Mouse (Mus musculus) kidney, embryonic 16.5 days (tissue): Measurements from ENCODE around the gene Dcxr. TPM values are rescaled to one million over a fixed set of nuclear protein-coding genes. Genes with fewer than 3 reads are reported as not detected.

Experiments
- ATAC-seq: fragments of 200-750 bp; cut with Nextera tagmentation; 2 replicates; pipeline ENCODE4 v1.8.0; 2017; ENCODE audit warnings: moderate TSS enrichment; ENCODE audit not compliant: low FRiP score, low TSS enrichment
- H3K27ac ChIP-seq: fragments of 300-500 bp; sonication (generic); 2 replicates; pipeline ENCODE4 v1.5.1; 2014; ENCODE audit warnings: low read length
- H3K27me3 ChIP-seq: fragments of 300-500 bp; sonication (generic); 2 replicates; pipeline ENCODE4 v1.6.1; 2014; ENCODE audit warnings: low read length, control low read depth, mixed read lengths; ENCODE audit not compliant: insufficient read depth
- H3K36me3 ChIP-seq: fragments of 300-500 bp; sonication (generic); 2 replicates; pipeline ENCODE4 v1.6.1; 2014; ENCODE audit warnings: low read length, control low read depth, mixed read lengths; ENCODE audit not compliant: insufficient read depth
- H3K4me1 ChIP-seq: fragments of 300-500 bp; sonication (generic); 2 replicates; pipeline ENCODE4 v1.6.1; 2014; ENCODE audit warnings: low read length, control low read depth, mixed read lengths; ENCODE audit not compliant: insufficient read depth
- H3K4me2 ChIP-seq: fragments of 300-500 bp; sonication (generic); replicated peaks from 2 replicates; pipeline ENCODE4 v1.6.1; 2014; ENCODE audit warnings: low read depth, low read length
- H3K4me3 ChIP-seq: fragments of 300-500 bp; sonication (generic); 2 replicates; pipeline ENCODE4 v1.5.1; 2014; ENCODE audit warnings: mild to moderate bottlenecking, low read length
- H3K9ac ChIP-seq: fragments of 300-500 bp; sonication (generic); replicated peaks from 2 replicates; pipeline ENCODE4 v1.6.1; 2014; ENCODE audit warnings: low read length
- H3K9me3 ChIP-seq: fragments of 300-500 bp; sonication (generic); 2 replicates; pipeline ENCODE4 v1.6.1; 2016; ENCODE audit warnings: low read length, control low read depth
- WGBS: fragments of 180-500 bp; shearing (Covaris S2); extraction: QIAGEN DNeasy Blood & Tissue Kit; methylation state at CpG from one replicate; pipeline ENCODE4 v1.1.7; 2014; 5-methylcytosine and 5-hydroxymethylcytosine counted together
- polyA plus RNA-seq: library from polyadenylated mRNA; unstranded; fragments of >200 nt; fragmentation: Nextera tagmentation; extraction: Ambion mirVana; gene quantifications from 2 replicates; pipeline ENCODE4 v1.2.1, GENCODE M21; 2015

The Dcxr gene
- polyA plus RNA-seq, 1 experiment from 2014 or later = 56.5 TPM

DNA sequence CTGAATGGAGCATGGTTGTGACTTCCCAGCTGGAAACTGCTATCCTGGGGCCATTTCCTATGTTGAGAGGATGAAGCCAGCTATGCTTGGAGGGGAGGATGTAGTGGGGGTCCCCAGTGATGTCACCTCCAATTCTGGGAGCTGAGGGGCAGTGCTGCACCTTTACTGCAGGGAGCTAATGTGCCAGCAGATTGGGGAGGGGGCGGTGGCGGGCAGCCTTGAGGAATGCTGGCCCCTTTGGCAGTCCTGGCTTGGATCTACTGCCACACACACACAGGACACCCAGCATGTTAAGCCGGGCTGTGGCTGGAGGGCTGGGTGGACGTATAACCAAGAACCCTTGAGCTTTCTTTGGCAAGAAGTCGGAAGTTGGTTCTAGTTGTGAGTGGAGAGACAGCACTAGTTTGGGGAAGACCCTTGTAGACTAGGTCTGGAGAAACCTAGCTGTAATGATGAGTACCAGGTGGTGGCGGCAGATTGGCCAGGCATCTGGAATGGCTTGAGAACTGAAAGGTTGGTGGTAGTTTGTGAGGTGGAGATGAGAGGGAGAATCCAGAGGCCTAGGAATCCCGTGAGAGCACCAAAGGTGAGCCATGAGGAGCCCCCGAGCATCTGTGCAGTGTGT, 15.0 kb downstream of the Dcxr start:
- Histone ChIP-seq H3K4me3 (no peak overlapping the region; the same call in 1 of the 2 replicates), H3K4me2 (peak overlapping the region; percentile 99), H3K9me3 (no peaks in the 10 kb centered on the region), H3K27ac (no peak overlapping the region), H3K4me1 (peaks cover 41% of the 10 kb centered on the region), H3K9ac (peak overlapping the region; percentile 74; the same call in 1 of the 2 replicates), H3K27me3 (no peaks in the 10 kb centered on the region), H3K36me3 (peaks cover 11% of the 10 kb centered on the region)
- no peak for ATAC-seq
- 52% methylated on average over 8 of the region's 8 CpGs for WGBS

DNA sequence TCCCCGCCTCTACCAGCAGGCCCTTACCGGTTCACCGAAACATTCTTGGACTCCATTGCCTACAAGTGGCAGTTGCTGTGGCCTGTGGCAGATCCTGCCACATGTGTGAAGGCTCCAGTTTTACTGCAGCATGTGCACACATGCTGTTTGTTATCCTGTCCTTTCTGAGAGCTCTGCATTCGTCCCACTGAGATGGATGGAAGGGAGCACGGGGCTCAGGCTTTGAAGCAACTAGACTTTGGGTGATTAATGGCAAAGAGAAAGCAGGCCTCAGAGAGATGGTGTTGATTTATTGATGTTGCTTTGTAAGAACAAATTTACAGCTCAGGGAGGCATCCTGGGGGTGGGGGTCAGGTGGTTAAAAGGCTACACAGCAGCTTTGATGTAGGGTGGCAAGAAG, 16.4 kb downstream of the Dcxr start:
- Histone ChIP-seq H3K27ac (no peak overlapping the region; the same call in 1 of the 2 replicates), H3K4me2 (no peak overlapping the region), H3K9ac (no peak overlapping the region; the same call in 1 of the 2 replicates), H3K4me1 (peaks cover 53% of the 10 kb centered on the region), H3K27me3 (no peaks in the 10 kb centered on the region), H3K4me3 (no peak overlapping the region), H3K36me3 (peaks cover 8% of the 10 kb centered on the region), H3K9me3 (no peaks in the 10 kb centered on the region)
- no peak for ATAC-seq
- 33% methylated on average over 5 of the region's 5 CpGs for WGBS

DNA sequence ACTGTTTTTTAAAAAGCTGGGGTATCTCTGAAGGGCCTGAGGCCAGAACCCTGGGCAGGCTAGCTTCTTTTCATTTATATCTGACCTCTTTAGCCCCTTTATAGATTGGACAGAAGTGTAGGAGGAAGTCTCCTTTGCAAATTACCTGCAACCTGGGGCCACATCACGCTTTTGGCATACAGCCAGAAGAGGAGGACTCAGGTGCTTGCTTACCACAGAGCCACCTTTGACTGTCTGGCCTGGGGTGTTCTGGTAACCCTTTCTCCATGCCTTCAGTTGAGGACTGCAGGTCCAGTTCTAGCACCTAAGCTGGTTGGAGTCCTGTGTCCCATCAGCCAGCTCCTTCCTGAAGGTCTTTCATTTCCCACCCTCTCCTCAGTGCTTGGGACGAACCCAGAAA, 17.5 kb downstream of the Dcxr start:
- Histone ChIP-seq H3K27ac (no peak overlapping the region), H3K4me1 (peaks cover 57% of the 10 kb centered on the region), H3K9ac (no peak overlapping the region)

DNA sequence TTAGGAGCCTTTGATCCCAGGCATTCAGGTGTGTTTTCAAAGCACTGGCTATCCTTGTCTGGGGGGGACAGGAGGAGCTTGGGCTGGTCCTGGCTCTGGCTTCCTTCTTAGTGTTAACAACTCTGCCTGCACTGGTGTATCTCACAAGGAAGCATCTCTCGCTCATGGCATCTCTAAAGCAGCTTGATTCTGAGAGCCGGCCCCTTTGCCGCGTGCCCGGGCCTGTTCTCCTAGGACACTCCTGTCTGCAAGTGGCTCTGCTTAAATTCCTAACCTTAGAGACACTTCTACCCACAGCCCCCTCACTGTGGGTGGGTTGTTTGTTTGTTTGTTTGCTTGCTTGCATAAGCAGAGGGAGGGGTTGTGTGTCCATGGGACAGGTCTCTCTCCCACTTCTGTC, 19.1 kb downstream of the Dcxr start:
- peak overlapping the region; percentile 36; the same call in 1 of the 2 replicates for H3K27ac ChIP-seq
- H3K4me1 ChIP-seq = peaks cover 62% of the 10 kb centered on the region
- H3K36me3 ChIP-seq = peaks cover 8% of the 10 kb centered on the region
- no peak overlapping the region for H3K4me3 ChIP-seq
- no peak overlapping the region for H3K4me2 ChIP-seq
- H3K9me3 ChIP-seq = no peaks in the 10 kb centered on the region
- H3K9ac ChIP-seq = no peak overlapping the region
- H3K27me3 ChIP-seq = no peaks in the 10 kb centered on the region
- WGBS = 22% methylated on average over 5 of the region's 5 CpGs
- no peak for ATAC-seq

More for the DNA sequence above, 17.5 kb downstream of the Dcxr start:
- H3K27me3 ChIP-seq = no peaks in the 10 kb centered on the region
- peaks cover 8% of the 10 kb centered on the region for H3K36me3 ChIP-seq
- ATAC-seq = no peak
- WGBS = 83% methylated on average over 2 of the region's 2 CpGs
- H3K4me2 ChIP-seq = no peak overlapping the region
- H3K9me3 ChIP-seq = no peaks in the 10 kb centered on the region
- H3K4me3 ChIP-seq = no peak overlapping the region

DNA sequence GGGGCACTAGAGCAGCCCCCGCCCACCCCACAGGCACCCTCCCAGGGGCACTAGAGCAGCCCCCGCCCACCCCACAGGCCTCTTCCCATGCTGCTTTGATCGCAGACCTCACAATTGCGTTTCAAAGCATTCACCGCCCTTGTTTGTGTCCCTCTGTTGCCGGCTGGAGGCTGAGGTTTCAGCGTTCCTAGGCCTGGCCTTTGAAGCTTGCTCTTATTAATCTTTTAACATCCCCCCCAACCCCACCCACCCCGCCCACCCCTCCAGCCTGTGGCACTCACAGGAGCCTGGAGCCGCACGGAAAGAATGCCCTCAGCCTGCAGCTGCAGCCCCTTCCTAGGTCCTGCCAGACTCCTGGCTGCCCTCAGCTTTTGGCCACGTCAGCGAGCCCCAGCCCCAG, 19.9 kb downstream of the Dcxr start:
- H3K27me3 ChIP-seq = no peaks in the 10 kb centered on the region
- no peaks in the 10 kb centered on the region for H3K9me3 ChIP-seq
- no peak for ATAC-seq
- H3K4me1 ChIP-seq = peaks cover 54% of the 10 kb centered on the region
- H3K27ac ChIP-seq = peak overlapping the region; percentile 49
- no peak overlapping the region for H3K4me2 ChIP-seq
- WGBS = 10% methylated on average over 11 of the region's 12 CpGs
- no peak overlapping the region for H3K4me3 ChIP-seq
- H3K36me3 ChIP-seq = peaks cover 8% of the 10 kb centered on the region
- 0 out of 2 replicates have a peak overlapping the region, but pooled peaks have one; percentile 17 for H3K9ac ChIP-seq

DNA sequence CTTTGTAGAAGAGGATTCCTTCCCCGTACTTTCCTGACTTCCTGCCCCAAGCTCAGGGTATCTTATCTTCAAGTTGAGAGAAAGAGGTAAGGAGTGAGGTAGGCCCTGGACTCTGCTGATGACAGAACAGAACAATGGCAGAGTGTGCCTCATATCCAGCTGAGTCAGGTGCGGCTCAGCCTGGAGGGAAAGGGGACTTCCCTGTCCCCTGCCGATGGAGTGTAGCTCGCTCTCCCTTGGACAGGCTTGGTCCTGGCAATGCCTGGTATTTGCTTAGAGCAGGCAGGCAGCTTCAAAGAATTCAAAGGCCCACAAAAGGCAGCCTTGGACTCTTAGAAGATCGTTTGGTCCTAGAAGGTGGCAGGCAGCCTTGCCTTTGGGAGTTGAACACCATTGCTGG, 21.0 kb downstream of the Dcxr start:
- Histone ChIP-seq H3K9me3 (no peaks in the 10 kb centered on the region), H3K4me1 (peaks cover 50% of the 10 kb centered on the region), H3K9ac (no peak overlapping the region), H3K4me3 (no peak overlapping the region), H3K27ac (no peak overlapping the region), H3K27me3 (no peaks in the 10 kb centered on the region), H3K36me3 (peaks cover 16% of the 10 kb centered on the region), H3K4me2 (no peak overlapping the region)
- WGBS = 70% methylated on average over 5 of the region's 5 CpGs
- no peak for ATAC-seq

DNA sequence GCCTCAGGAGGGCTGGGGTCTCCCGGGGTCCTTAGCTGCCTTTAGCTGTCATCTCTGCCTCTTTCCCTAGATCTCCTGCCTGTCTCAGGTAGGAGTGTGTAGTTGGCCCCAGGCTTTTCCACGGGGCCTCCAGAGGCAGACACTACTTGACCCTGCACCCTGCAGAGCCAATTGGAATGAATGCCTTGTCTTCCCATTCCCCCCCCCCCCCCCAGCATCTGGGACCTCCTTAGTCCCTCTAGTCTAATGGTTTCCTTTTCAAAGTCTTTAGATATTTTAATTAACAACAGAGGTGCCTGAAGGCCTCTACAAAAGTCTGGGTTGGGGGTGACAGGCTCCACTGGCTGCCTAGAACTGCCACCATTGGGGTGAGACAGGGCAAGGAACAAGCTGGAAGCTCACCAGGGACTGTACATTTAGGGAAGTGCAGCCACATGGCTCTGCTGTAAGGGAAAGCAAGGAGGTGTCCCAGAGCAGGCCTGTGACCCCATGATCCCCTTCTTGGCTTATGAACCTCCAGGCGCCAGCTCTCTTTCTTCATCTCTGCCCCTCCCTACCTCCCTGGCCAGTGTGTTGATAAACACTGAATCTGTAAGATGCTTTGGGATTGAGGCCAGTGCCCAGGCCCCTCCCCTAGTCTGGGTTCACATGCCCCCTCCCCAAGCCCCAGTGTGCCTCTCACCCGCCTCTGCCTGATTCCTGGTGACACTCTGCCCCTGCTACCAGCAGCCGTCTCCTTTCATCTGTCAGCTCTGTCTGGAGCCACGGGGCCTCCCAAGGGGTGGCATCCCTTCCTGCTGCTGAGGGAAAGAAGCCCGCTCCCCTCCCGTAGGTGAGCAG, 22.4 kb downstream of the Dcxr start:
- Histone ChIP-seq H3K4me3 (no peak overlapping the region), H3K4me1 (peaks cover 50% of the 10 kb centered on the region), H3K27me3 (no peaks in the 10 kb centered on the region), H3K36me3 (peaks cover 10% of the 10 kb centered on the region), H3K27ac (peak overlapping the region; percentile 20; the same call in 1 of the 2 replicates), H3K9me3 (no peaks in the 10 kb centered on the region), H3K9ac (peak overlapping the region; percentile 45), H3K4me2 (no peak overlapping the region)
- peak; percentile 55 for ATAC-seq
- 26% methylated on average over 8 of the region's 8 CpGs for WGBS

DNA sequence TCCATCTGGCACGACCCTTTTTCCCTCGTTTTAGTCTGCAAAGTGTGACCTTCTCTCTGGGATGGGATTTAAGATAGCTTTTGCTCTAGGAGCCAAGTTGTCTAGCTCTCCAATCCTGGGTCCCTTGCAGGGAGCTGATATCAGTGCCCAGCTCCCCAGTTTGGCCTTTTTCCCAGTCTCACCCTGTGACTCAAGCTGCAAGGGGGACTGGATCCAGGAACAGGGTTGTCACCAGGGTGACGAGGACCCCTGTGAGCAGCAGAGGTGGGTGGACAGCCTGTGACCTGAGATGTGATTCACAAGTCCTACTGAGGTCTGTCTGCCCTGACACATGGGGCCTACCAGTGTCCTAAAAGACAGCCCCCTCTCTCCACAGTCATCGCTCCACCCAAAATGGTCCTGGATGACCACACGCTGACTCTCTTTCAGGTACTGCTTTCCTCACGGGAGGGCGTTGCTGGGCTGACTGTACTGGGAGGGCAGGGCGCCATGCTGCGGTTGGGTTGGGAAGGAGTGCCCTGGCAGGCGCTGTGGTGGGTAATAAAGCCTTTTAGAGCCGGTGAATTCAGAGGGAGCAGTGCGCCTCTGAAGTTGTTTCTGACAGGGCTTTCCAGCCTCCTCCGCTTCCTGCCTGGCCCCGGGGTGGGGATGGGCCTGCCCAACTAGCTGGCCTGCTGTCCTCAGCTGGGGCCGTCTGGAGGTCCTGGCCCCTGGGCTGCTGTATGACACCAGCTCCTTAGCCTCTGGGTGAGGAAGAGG, 23.2 kb downstream of the Dcxr start:
- H3K4me2 ChIP-seq = no peak overlapping the region
- peak overlapping the region; percentile 45 for H3K9ac ChIP-seq
- peaks cover 10% of the 10 kb centered on the region for H3K36me3 ChIP-seq
- H3K4me3 ChIP-seq = no peak overlapping the region
- ATAC-seq = no peak
- H3K27me3 ChIP-seq = no peaks in the 10 kb centered on the region
- H3K27ac ChIP-seq = peak overlapping the region; percentile 3; the same call in 1 of the 2 replicates
- 32% methylated on average over 15 of the region's 15 CpGs for WGBS
- peaks cover 48% of the 10 kb centered on the region for H3K4me1 ChIP-seq
- H3K9me3 ChIP-seq = no peaks in the 10 kb centered on the region

DNA sequence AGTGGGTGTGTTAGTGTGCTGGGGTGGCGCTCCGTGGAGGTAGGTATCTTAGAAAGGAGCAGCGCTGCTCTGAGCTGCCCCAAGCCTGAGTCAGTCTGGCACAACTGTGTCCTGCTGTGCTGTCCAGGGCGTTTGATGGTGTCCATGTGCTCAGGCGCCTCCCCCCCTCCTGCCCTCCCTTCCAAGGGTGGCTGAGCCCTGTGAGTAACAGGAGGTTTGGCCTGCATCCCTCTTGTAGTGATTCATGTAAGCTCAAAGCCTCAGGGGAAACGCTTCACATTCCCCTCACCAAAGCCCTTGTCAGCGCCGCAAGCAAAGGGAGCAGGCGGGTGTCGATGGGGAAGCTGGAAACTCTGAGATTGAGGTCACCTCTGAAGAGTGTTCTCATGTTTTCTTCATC, 29.3 kb downstream of the Dcxr start:
- Histone ChIP-seq H3K4me3 (no peak overlapping the region), H3K9me3 (no peaks in the 10 kb centered on the region), H3K4me1 (peaks cover 33% of the 10 kb centered on the region), H3K9ac (peak overlapping the region; percentile 7), H3K36me3 (peaks cover 23% of the 10 kb centered on the region), H3K4me2 (no peak overlapping the region), H3K27me3 (no peaks in the 10 kb centered on the region), H3K27ac (peak overlapping the region; percentile 48)
- ATAC-seq = peak; percentile 35
- 29% methylated on average over 10 of the region's 10 CpGs for WGBS
